Mouse (Mus musculus) hindbrain, embryonic 13.5 days (tissue): ENCODE measurements around the gene Man1a2. TPM values are rescaled to one million over a fixed set of nuclear protein-coding genes. Genes with fewer than 3 reads are reported as not detected.

Source experiments
- polyA plus RNA-seq: library from polyadenylated mRNA; unstranded; fragments of >200 nt; fragmentation: Nextera tagmentation; extraction: Ambion mirVana; gene quantifications from 2 replicates; pipeline ENCODE4 v1.2.1, GENCODE M21; 2015

Gene Man1a2
- polyA plus RNA-seq, 1 experiment from 2014 or later = 44.6 TPM

Other genes with a start within 250 kb of the Man1a2 start
- gene Tent5c, start 196.2 kb downstream of the Man1a2 start, polyA plus RNA-seq = 3.6 and 4.3 TPM in 2 replicates
- not detected in 2 replicates for gene Vtcn1, start 140.0 kb upstream of the Man1a2 start, polyA plus RNA-seq
- gene Trim45, start 236.7 kb upstream of the Man1a2 start, polyA plus RNA-seq = 7.5 and 8.3 TPM in 2 replicates